Mouse (Mus musculus) kidney, adult 18-20 months (tissue): Measurements from ENCODE around the gene Adm2.

Experiments
- DNase-seq: peaks from one replicate; pipeline ENCODE4 v3.0.0; 2021

Adm2 gene

GRCm38 (mm10) chr15:89358784-89359183 is 36.3 kb downstream of the Adm2 start:
- DNase-seq: no peak

GRCm38 (mm10) chr15:89363051-89363450 is 40.5 kb downstream of the Adm2 start:
- DNase-seq: no peak

GRCm38 (mm10) chr15:89365141-89365551 is 42.6 kb downstream of the Adm2 start:
- no peak for DNase-seq

GRCm38 (mm10) chr15:89372068-89372467 is 49.5 kb downstream of the Adm2 start:
- DNase-seq: no peak

GRCm38 (mm10) chr15:89372536-89372935 is 50.0 kb downstream of the Adm2 start:
- DNase-seq: no peak

GRCm38 (mm10) chr15:89373027-89373761 is 50.7 kb downstream of the Adm2 start:
- peak; percentile 89 for DNase-seq

GRCm38 (mm10) chr15:89373762-89374248 is 51.3 kb downstream of the Adm2 start, which contains the start of gene Sco2:
Gene Sco2 (minus strand): TSS chr15:89373846.
- DNase-seq: peak; percentile 97
